ENCODE assay signal across 15 mouse cellular contexts in genomic region chr13:108536436-108536835, GRCm38 (mm10).
"Had no signal": no experiment of that assay in that cellular context is flagged by ENCODE, and none has a peak within 500 bp of the region (broad histone marks: within the 10 kb centered on the region; RNA-seq: fewer than 3 reads in every experiment).

No protein-coding gene starts in this region.

- H3K4me2 ChIP-seq: hindbrain, embryonic 15.5 days; liver, embryonic 13.5 days; lung, embryonic 14.5 days; midbrain, embryonic 13.5 days; neural tube, embryonic 12.5 days; neural tube, embryonic 15.5 days had no signal

- DNase-seq: layer of hippocampus, postnatal 36 days; liver, embryonic 13.5 days; lung, embryonic 14.5 days; right cerebral cortex, postnatal 25 days; thymus, adult 2 months; thymus, postnatal 14 days had no signal

- H3K27me3 ChIP-seq: hindbrain, embryonic 15.5 days; liver, embryonic 13.5 days; midbrain, embryonic 13.5 days; neural tube, embryonic 12.5 days; neural tube, embryonic 15.5 days had no signal

- H3K4me1 ChIP-seq: hindbrain, embryonic 15.5 days; liver, embryonic 13.5 days; midbrain, embryonic 13.5 days; neural tube, embryonic 12.5 days; neural tube, embryonic 15.5 days had no signal

- H3K4me3 ChIP-seq: hindbrain, embryonic 15.5 days; left cerebral cortex, adult 2 months; liver, embryonic 13.5 days; midbrain, embryonic 13.5 days; neural tube, embryonic 12.5 days; neural tube, embryonic 15.5 days had no signal

- H3K9me3 ChIP-seq: hindbrain, embryonic 15.5 days; liver, embryonic 13.5 days; midbrain, embryonic 13.5 days; neural tube, embryonic 12.5 days; neural tube, embryonic 15.5 days had no signal

- H3K27ac ChIP-seq: hindbrain, embryonic 15.5 days; kidney, postnatal 0 days; left cerebral cortex, adult 2 months; liver, embryonic 13.5 days; macrophage; midbrain, embryonic 13.5 days; neural tube, embryonic 12.5 days; neural tube, embryonic 15.5 days had no signal

- H3K36me3 ChIP-seq: hindbrain, embryonic 15.5 days; liver, embryonic 13.5 days; midbrain, embryonic 13.5 days; neural tube, embryonic 12.5 days; neural tube, embryonic 15.5 days had no signal

- H3K9ac ChIP-seq: hindbrain, embryonic 15.5 days; liver, embryonic 13.5 days; lung, embryonic 14.5 days; midbrain, embryonic 13.5 days; neural tube, embryonic 12.5 days; neural tube, embryonic 15.5 days had no signal

- ATAC-seq: lung, postnatal 0 days; midbrain, embryonic 13.5 days; midbrain, embryonic 16.5 days had no signal
